Mouse (Mus musculus) CH12.LX (cell line): ENCODE measurements around the gene Dpysl5. TPM values are rescaled to one million over a fixed set of nuclear protein-coding genes. Genes with fewer than 3 reads are reported as not detected.
"Not testable (repeated sequence)": the region's sequence is repeated elsewhere in the genome, so short reads cannot be mapped to it uniquely, and the experiment has no call there.

Experiments
- DNase-seq: peaks from one replicate; pipeline ENCODE4 v3.0.0-alpha.2; 2013; ENCODE audit errors: extremely low read depth
- H3K27ac ChIP-seq: 2 replicates; pipeline ENCODE4 v1.5.1; 2012; ENCODE audit warnings: low read depth, mild to moderate bottlenecking, control low read depth, moderate library complexity; ENCODE audit not compliant: insufficient read depth
- H3K27me3 ChIP-seq: replicated peaks from 2 replicates; pipeline ENCODE3; 2012; ENCODE audit warnings: inconsistent platforms
- H3K36me3 ChIP-seq, 2 experiments: replicated peaks in 1 of 2; 2 replicates each; pipeline versions ENCODE3 to v1.6.1; 2012; ENCODE audit warnings: inconsistent platforms in 1 of 2, low read length in 1 of 2, mild to moderate bottlenecking in 1 of 2, mixed read lengths in 1 of 2, moderate library complexity in 1 of 2; ENCODE audit not compliant: control insufficient read depth in 1 of 2, insufficient read depth in 1 of 2
- H3K4me1 ChIP-seq, 2 experiments: 2 replicates each; pipeline ENCODE4 v1.6.1; 2012; ENCODE audit warnings: inconsistent platforms in 1 of 2, moderate library complexity in 1 of 2; ENCODE audit not compliant: insufficient read depth in 2 of 2, control insufficient read depth in 1 of 2
- H3K4me2 ChIP-seq: 2 replicates; pipeline ENCODE4 v1.6.1; 2012; ENCODE audit warnings: low read depth, mild to moderate bottlenecking, control low read depth; ENCODE audit not compliant: poor library complexity, insufficient read depth, severe bottlenecking
- H3K4me3 ChIP-seq, 3 experiments: fragments of 150-350 bp in 1 of 3; sonication (generic) in 1 of 3; replicated peaks in 1 of 3; 2 replicates each; pipeline versions ENCODE3 to v1.5.1; 2011 to 2012; ENCODE audit warnings: low read depth in 2 of 3, low read length in 2 of 3, mild to moderate bottlenecking in 2 of 3, moderate library complexity in 2 of 3, control low read depth in 1 of 3, improper control_type of control experiment in 1 of 3, inconsistent platforms in 1 of 3, mixed read lengths in 1 of 3; ENCODE audit not compliant: poor library complexity in 1 of 3
- H3K79me2 ChIP-seq: replicated peaks from 2 replicates; pipeline ENCODE4 v1.6.1; 2012; ENCODE audit warnings: mild to moderate bottlenecking, moderate library complexity; ENCODE audit not compliant: control insufficient read depth, poor library complexity, insufficient read depth, severe bottlenecking; ENCODE audit errors: extremely low read depth
- H3K9ac ChIP-seq: 2 replicates; pipeline ENCODE4 v1.6.1; 2012; ENCODE audit warnings: low read depth, mild to moderate bottlenecking, control low read depth, moderate library complexity; ENCODE audit not compliant: insufficient read depth
- H3K9me3 ChIP-seq: replicated peaks from 2 replicates; pipeline ENCODE3; 2012; ENCODE audit warnings: low read length, inconsistent platforms, mixed read lengths
- CHD1 ChIP-seq: IDR thresholded peaks from 2 replicates; pipeline ENCODE4 v1.6.1; 2012; ENCODE audit warnings: low read depth, low read length, improper control_type of control experiment, inconsistent platforms
- JUN ChIP-seq: IDR thresholded peaks from 2 replicates; pipeline ENCODE4 v1.6.1; 2011; ENCODE audit warnings: low read depth, mild to moderate bottlenecking, low read length, improper control_type of control experiment, moderate library complexity; ENCODE audit not compliant: insufficient read depth
- MAZ ChIP-seq: IDR thresholded peaks from 2 replicates; pipeline ENCODE4 v1.6.1; 2012; ENCODE audit warnings: low read depth, mild to moderate bottlenecking, inconsistent platforms, low read length, improper control_type of control experiment, moderate library complexity
- MYC ChIP-seq: IDR thresholded peaks from 2 replicates; pipeline ENCODE4 v1.6.1; 2011; ENCODE audit warnings: low read depth, mild to moderate bottlenecking, improper control_type of control experiment, low read length
- NRF1 ChIP-seq: IDR thresholded peaks from 2 replicates; pipeline ENCODE4 v1.6.1; 2014; ENCODE audit warnings: low read depth, mild to moderate bottlenecking, inconsistent platforms, low read length, improper control_type of control experiment, moderate library complexity
- POLR2AphosphoS2 ChIP-seq: IDR thresholded peaks from 2 replicates; pipeline ENCODE4 v1.6.1; 2011; ENCODE audit warnings: low read depth, low read length, improper control_type of control experiment
- RCOR1 ChIP-seq: conservative IDR thresholded peaks from 2 replicates; pipeline ENCODE4 v1.6.1; 2012; ENCODE audit warnings: low read depth, mild to moderate bottlenecking, inconsistent platforms, low read length, improper control_type of control experiment
- USF1 ChIP-seq: IDR thresholded peaks from 2 replicates; pipeline ENCODE4 v1.6.1; 2014; ENCODE audit warnings: low read depth, mild to moderate bottlenecking, inconsistent platforms, low read length, improper control_type of control experiment
- dilution Hi-C: fragments of 300-500 bp; cut with MboI; formaldehyde crosslinking; loops from 2 replicates; pipeline ENCODE4 v1.14.3; 2020; ENCODE audit warnings: low sequenced_read_pairs; ENCODE audit not compliant: extremely low pct_unique_long_range_greater_than_20kb, extremely low pct_ligation_motif_present
- in situ Hi-C: fragments of 300-500 bp; cut with MboI; formaldehyde crosslinking; loops from 3 replicates; pipeline ENCODE4 v1.14.3; 2019; ENCODE audit warnings: low sequenced_read_pairs, low pct_ligation_motif_present, low pct_unique_long_range_greater_than_20kb, mixed read lengths
- polyA plus RNA-seq: library from polyadenylated mRNA; unstranded; fragments of >175 nt; gene quantifications from 2 replicates; pipeline ENCODE4 v1.2.1, GENCODE M21; 2012; ENCODE audit warnings: low read depth; ENCODE audit not compliant: insufficient read length
- total RNA-seq, 2 experiments: library from RNA; depleted of rRNA; stranded (reverse); fragments of 300-350 nt in 1 of 2; fragments of >200 nt in 1 of 2; gene quantifications; 2 replicates each; pipeline ENCODE4 v1.2.3; 2012 to 2014

Dpysl5 gene
- total and polyA plus RNA-seq, 3 experiments: 0.21 TPM; not detected in 2

- DNase-seq: no peak
- Histone ChIP-seq H3K27ac (no peak overlapping the region), H3K9me3 (no peaks in the 10 kb centered on the region), H3K27me3 (peaks cover 13% of the 10 kb centered on the region), H3K4me1 (peaks cover 0 to 15% of the 10 kb centered on the region in 2 experiments; a peak in 2 of 4 replicates), H3K4me2 (no peak overlapping the region), H3K79me2 (no peaks in the 10 kb centered on the region), H3K4me3 (no peak overlapping the region), H3K9ac (no peak overlapping the region), H3K36me3 (no peaks in the 10 kb centered on the region)
- TF ChIP-seq JUN (no peak), MYC (no peak), RCOR1 (no peak), POLR2AphosphoS2 (no peak), CHD1 (no peak), USF1 (no peak)
- in situ Hi-C loops (loop anchor here (10.0 kb wide), 1 partner anchor 154 kb away; no protein-coding TSS in a partner anchor), dilution Hi-C loops (no loop called here)
Measured at GRCm38 (mm10) chr5:30700361-30701000, 10.9 kb upstream of the Dpysl5 start.

- Histone ChIP-seq H3K27me3 (peaks cover 13% of the 10 kb centered on the region), H3K4me1 (peaks cover 0 to 14% of the 10 kb centered on the region in 2 experiments; a peak in 2 of 4 replicates)
- dilution Hi-C loops, DNase-seq, H3K27ac ChIP-seq, H3K79me2 ChIP-seq, H3K4me2 ChIP-seq, H3K9ac ChIP-seq, H3K9me3 ChIP-seq, H3K36me3 ChIP-seq, H3K4me3 ChIP-seq: not testable (repeated sequence)
- in situ Hi-C loops: loop anchor here (10.0 kb wide), 1 partner anchor 153 kb away; no protein-coding TSS in a partner anchor
Measured at GRCm38 (mm10) chr5:30701373-30701772, 10.0 kb upstream of the Dpysl5 start.

- Histone ChIP-seq H3K9ac (no peak overlapping the region), H3K27me3 (peaks cover 13% of the 10 kb centered on the region)
- dilution Hi-C loops: no loop called here
Measured at GRCm38 (mm10) chr5:30701866-30702265, 9.5 kb upstream of the Dpysl5 start.

More at GRCm38 (mm10) chr5:30701866-30702265, 9.5 kb upstream of the Dpysl5 start:
- no peak for TF ChIP-seq NRF1
- TF ChIP-seq MAZ: no peak
- no peak overlapping the region for H3K4me3 ChIP-seq
- no peak overlapping the region for H3K4me2 ChIP-seq
- DNase-seq: no peak
- no peaks in the 10 kb centered on the region for H3K79me2 ChIP-seq
- no peaks in the 10 kb centered on the region for H3K9me3 ChIP-seq
- no peak overlapping the region for H3K27ac ChIP-seq
- in situ Hi-C loops: loop anchor here (10.0 kb wide), 1 partner anchor 153 kb away; no protein-coding TSS in a partner anchor
- H3K4me1 ChIP-seq: peaks cover under 1 to 11% of the 10 kb centered on the region in 2 experiments
- no peaks in the 10 kb centered on the region for H3K36me3 ChIP-seq
